Mouse (Mus musculus): Measurements from ENCODE around the gene Gm49353. TPM values are rescaled to one million over a fixed set of nuclear protein-coding genes. Genes with fewer than 3 reads are reported as not detected.

Gm49353 gene
- total and polyA plus RNA-seq, 2 experiments from 2014 or later, result not detected

DNA sequence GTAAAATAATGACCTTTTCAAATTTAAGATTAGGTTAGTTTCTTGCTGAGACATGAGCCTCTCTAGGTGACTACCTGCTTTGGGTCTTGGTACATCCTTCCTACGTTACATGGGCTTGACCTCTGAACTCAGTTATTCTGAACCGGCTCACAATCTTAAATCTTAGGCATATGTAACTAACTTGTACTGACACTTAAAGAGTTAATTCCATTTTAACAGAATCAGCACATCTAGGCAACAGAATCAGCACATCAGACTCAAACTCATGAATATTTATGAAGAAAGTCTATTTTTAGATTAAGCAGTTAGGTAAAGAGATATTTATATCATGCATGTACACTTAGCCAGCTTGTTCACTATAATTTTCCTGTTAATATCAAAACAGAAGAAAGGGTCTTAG, 18.7 kb downstream of the Gm49353 start:
- no peak overlapping the region for H3K4me2 ChIP-seq (ENCODE audit: low read depth, low read length)
- no peak for TF ChIP-seq CTCF (IDR thresholded peaks at IDR 0.05; ENCODE audit: low read depth)
- no peak for TF ChIP-seq EP300 (IDR thresholded peaks at IDR 0.05; ENCODE audit: low read depth)
- no peak for ATAC-seq (ENCODE audit: insufficient read depth, low read depth)

DNA sequence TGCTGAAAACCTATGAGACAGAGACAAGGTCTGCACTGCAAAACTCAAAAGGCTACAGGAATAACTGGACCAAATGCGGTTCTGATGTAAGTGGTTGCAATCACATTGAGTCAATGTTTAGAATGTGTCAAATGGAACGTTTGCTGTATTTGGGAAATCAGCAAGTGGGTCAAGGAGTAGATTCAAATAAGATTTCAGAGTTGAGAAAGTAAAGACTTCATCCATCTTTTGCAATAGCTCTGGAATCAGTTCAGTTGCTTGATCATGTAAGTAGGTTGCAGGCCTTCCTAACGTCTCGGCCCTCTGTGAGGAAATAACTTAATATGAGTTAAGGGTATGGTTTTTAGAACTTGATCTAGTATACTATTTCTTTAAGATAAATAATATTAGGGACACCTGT, 26.6 kb downstream of the Gm49353 start:
- Histone ChIP-seq H3K27ac (ENCODE audit: low read depth) (no peak overlapping the region), H3K4me1 (ENCODE audit: control insufficient read depth, insufficient read depth) (no peaks in the 10 kb centered on the region), H3K4me3 (ENCODE audit: low read depth, low read length) (no peak overlapping the region), H3K27me3 (ENCODE audit: control insufficient read depth, insufficient read depth, low read length) (no peaks in the 10 kb centered on the region), H3K4me2 (ENCODE audit: low read depth, low read length) (no peak overlapping the region), H3K9me3 (replicated peaks; ENCODE audit: control insufficient read depth, low read length) (no peaks in the 10 kb centered on the region), H3K9ac (replicated peaks; ENCODE audit: low read depth, low read length) (no peak overlapping the region), H3K36me3 (replicated peaks; ENCODE audit: control insufficient read depth, insufficient read depth, low read length) (no peaks in the 10 kb centered on the region)
- no peak for DNase-seq (ENCODE audit: low spot score)
- TF ChIP-seq EP300 (IDR thresholded peaks at IDR 0.05; ENCODE audit: low read depth) (no peak), CTCF (IDR thresholded peaks at IDR 0.05; ENCODE audit: low read depth) (no peak)
- 76% methylated on average over 4 of the region's 4 CpGs for WGBS
- ATAC-seq (ENCODE audit: insufficient read depth, low read depth), result no peak

More for the DNA sequence above, 18.7 kb downstream of the Gm49353 start:
- Histone ChIP-seq H3K36me3 (replicated peaks; ENCODE audit: control insufficient read depth, insufficient read depth, low read length) (no peaks in the 10 kb centered on the region), H3K9me3 (replicated peaks; ENCODE audit: control insufficient read depth, low read length) (no peaks in the 10 kb centered on the region), H3K27ac (ENCODE audit: low read depth) (no peak overlapping the region), H3K9ac (replicated peaks; ENCODE audit: low read depth, low read length) (no peak overlapping the region), H3K27me3 (ENCODE audit: control insufficient read depth, insufficient read depth, low read length) (no peaks in the 10 kb centered on the region), H3K4me1 (ENCODE audit: control insufficient read depth, insufficient read depth) (no peaks in the 10 kb centered on the region), H3K4me3 (ENCODE audit: low read depth, low read length) (no peak overlapping the region)
- no peak for DNase-seq (ENCODE audit: low spot score)
- 80% methylated on average over 2 of the region's 2 CpGs for WGBS

DNA sequence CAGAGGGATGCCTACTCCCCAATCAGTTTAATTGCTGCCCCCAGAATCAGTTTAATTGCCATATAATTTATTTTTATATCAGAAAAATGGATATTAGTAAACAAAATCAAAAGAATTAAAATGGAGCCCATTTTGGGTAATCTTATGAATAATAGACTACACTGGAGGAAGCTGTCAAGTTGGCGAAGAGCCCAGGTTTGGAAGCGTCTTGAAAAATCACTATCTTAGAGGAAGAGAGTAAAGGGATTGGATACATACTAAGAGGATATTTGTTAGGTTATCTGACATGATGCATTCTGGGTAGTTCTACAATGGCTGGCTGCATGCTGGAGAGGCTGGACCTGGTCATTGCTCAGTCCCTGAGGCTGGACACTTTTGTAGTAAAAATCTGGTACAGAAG, 32.5 kb downstream of the Gm49353 start:
- TF ChIP-seq CTCF (IDR thresholded peaks at IDR 0.05; ENCODE audit: low read depth) (no peak), EP300 (IDR thresholded peaks at IDR 0.05; ENCODE audit: low read depth) (no peak)
- WGBS, result 60% methylated on average over 2 of the region's 2 CpGs
- ATAC-seq (ENCODE audit: insufficient read depth, low read depth), result no peak

More for the DNA sequence above, 32.5 kb downstream of the Gm49353 start:
- Histone ChIP-seq H3K9ac (replicated peaks; ENCODE audit: low read depth, low read length) (no peak overlapping the region), H3K4me2 (ENCODE audit: low read depth, low read length) (no peak overlapping the region), H3K4me3 (ENCODE audit: low read depth, low read length) (no peak overlapping the region), H3K27me3 (ENCODE audit: control insufficient read depth, insufficient read depth, low read length) (no peaks in the 10 kb centered on the region), H3K36me3 (replicated peaks; ENCODE audit: control insufficient read depth, insufficient read depth, low read length) (no peaks in the 10 kb centered on the region), H3K9me3 (replicated peaks; ENCODE audit: control insufficient read depth, low read length) (no peaks in the 10 kb centered on the region), H3K27ac (ENCODE audit: low read depth) (no peak overlapping the region), H3K4me1 (ENCODE audit: control insufficient read depth, insufficient read depth) (no peaks in the 10 kb centered on the region)
- DNase-seq (ENCODE audit: low spot score), result no peak

Other genes with a start within 250 kb of the Gm49353 start
- not detected in 2 replicates for gene 2310057J18Rik, start 212.7 kb upstream of the Gm49353 start, total RNA-seq (2014; rRNA removed; ENCODE audit: low replicate concordance)
- gene 2310057J18Rik, start 212.7 kb upstream of the Gm49353 start, polyA plus RNA-seq (2015; fragmentation: Nextera tagmentation; extraction: Ambion mirVana), result not detected in 2 replicates
- 2.9 TPM in 1 of 2 replicates, not detected in the other for gene Soga3, start 55.1 kb upstream of the Gm49353 start, total RNA-seq (2014; rRNA removed; ENCODE audit: low replicate concordance)
- 0.07 TPM in 2 replicates for gene Soga3, start 55.1 kb upstream of the Gm49353 start, polyA plus RNA-seq (2015; fragmentation: Nextera tagmentation; extraction: Ambion mirVana)
- not detected in 2 replicates for gene 9330159F19Rik, start 12.7 kb downstream of the Gm49353 start, total RNA-seq (2014; rRNA removed; ENCODE audit: low replicate concordance)
- 0.03 TPM in 1 of 2 replicates, not detected in the other for gene 9330159F19Rik, start 12.7 kb downstream of the Gm49353 start, polyA plus RNA-seq (2015; fragmentation: Nextera tagmentation; extraction: Ambion mirVana)
- 12.1 and 27.1 TPM in 2 replicates for gene Echdc1, start 114.2 kb downstream of the Gm49353 start, total RNA-seq (2014; rRNA removed; ENCODE audit: low replicate concordance)
- 19.5 and 19.9 TPM in 2 replicates for gene Echdc1, start 114.2 kb downstream of the Gm49353 start, polyA plus RNA-seq (2015; fragmentation: Nextera tagmentation; extraction: Ambion mirVana)
- 34.6 and 37.3 TPM in 2 replicates for gene Rnf146, start 163.5 kb downstream of the Gm49353 start, total RNA-seq (2014; rRNA removed; ENCODE audit: low replicate concordance)
- gene Rnf146, start 163.5 kb downstream of the Gm49353 start, polyA plus RNA-seq (2015; fragmentation: Nextera tagmentation; extraction: Ambion mirVana), result 38.6 and 39.3 TPM in 2 replicates

Data from heart, postnatal 0 days (tissue).